Mouse (Mus musculus) cortical plate, adult 2 months (tissue): Measurements from ENCODE around the gene Ttc38. TPM values are rescaled to one million over a fixed set of nuclear protein-coding genes. Genes with fewer than 3 reads are reported as not detected.

ENCODE experiments used
- H3K27ac ChIP-seq: fragments of 200-500 bp; 2 replicates; pipeline ENCODE4 v1.5.1; 2012; ENCODE audit warnings: low read length, control low read depth, inconsistent platforms; ENCODE audit not compliant: insufficient read depth
- H3K4me1 ChIP-seq: fragments of 200-500 bp; 2 replicates; pipeline ENCODE4 v1.6.1; 2011; ENCODE audit warnings: low read length; ENCODE audit not compliant: control insufficient read depth, insufficient read depth
- H3K4me3 ChIP-seq: fragments of 200-500 bp; 2 replicates; pipeline ENCODE4 v1.5.1; 2011; ENCODE audit warnings: mild to moderate bottlenecking, low read length, control low read depth; ENCODE audit not compliant: insufficient read depth
- CTCF ChIP-seq: fragments of 200-500 bp; IDR thresholded peaks from 2 replicates; pipeline ENCODE4 v1.5.1; 2011; ENCODE audit warnings: mild to moderate bottlenecking, control low read depth, low read length; ENCODE audit not compliant: insufficient read depth; ENCODE audit errors: extremely low read depth
- POLR2A ChIP-seq: fragments of 200-500 bp; IDR thresholded peaks from 2 replicates; pipeline ENCODE4 v1.6.1; 2011; ENCODE audit warnings: mild to moderate bottlenecking, low read length, control low read depth; ENCODE audit not compliant: insufficient read depth; ENCODE audit errors: extremely low read depth
- polyA plus RNA-seq: library from polyadenylated mRNA; depleted of rRNA; stranded (reverse); fragments of >200 nt; gene quantifications from 2 replicates; pipeline ENCODE4 v1.2.3, GENCODE M21; 2012; rRNA removed

The Ttc38 gene
- polyA plus RNA-seq: 4.9 and 5.8 TPM in 2 replicates

- Histone ChIP-seq H3K4me1 (peaks cover 3% of the 10 kb centered on the region), H3K27ac (0 out of 2 replicates have a peak within 1 kb of the TSS, but pooled peaks have one; percentile 30), H3K4me3 (peak within 1 kb of the TSS; percentile 68)
- TF ChIP-seq CTCF (no peak), POLR2A (peak; percentile 83)
Measured at GRCm38 (mm10) chr15:85831954-85832590, at the start of gene Ttc38. Gene Ttc38 (plus strand): TSS chr15:85832306.

GRCm38 (mm10) chr15:85783146-85783545 is 49.0 kb upstream of the Ttc38 start:
- TF ChIP-seq POLR2A (no peak), CTCF (no peak)

DNA sequence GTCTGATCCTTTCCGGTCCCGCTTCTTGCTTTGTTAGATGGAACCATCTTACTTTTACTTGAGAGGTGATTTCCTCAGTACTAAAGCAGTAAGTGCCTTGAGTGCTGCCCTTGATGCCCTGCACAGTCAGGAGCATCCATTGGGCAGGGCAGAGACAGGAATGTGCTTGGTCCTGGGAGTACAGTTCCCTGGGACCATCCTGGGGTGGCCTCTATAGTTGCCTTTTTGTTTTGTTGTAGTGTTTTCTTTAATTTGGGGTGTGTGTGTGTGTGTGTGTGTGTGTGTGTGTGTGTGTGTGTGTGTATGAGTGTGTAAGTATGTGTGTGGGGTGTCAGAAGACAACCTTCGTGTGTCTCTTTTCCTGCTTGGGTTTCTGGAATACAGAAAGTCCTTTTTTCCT is 47.8 kb upstream of the Ttc38 start:
- Histone ChIP-seq H3K4me3 (no peak overlapping the region), H3K27ac (no peak overlapping the region), H3K4me1 (no peaks in the 10 kb centered on the region)
- TF ChIP-seq CTCF (no peak), POLR2A (no peak)

More at GRCm38 (mm10) chr15:85783146-85783545, 49.0 kb upstream of the Ttc38 start:
- no peaks in the 10 kb centered on the region for H3K4me1 ChIP-seq
- H3K27ac ChIP-seq: no peak overlapping the region
- H3K4me3 ChIP-seq: no peak overlapping the region

DNA sequence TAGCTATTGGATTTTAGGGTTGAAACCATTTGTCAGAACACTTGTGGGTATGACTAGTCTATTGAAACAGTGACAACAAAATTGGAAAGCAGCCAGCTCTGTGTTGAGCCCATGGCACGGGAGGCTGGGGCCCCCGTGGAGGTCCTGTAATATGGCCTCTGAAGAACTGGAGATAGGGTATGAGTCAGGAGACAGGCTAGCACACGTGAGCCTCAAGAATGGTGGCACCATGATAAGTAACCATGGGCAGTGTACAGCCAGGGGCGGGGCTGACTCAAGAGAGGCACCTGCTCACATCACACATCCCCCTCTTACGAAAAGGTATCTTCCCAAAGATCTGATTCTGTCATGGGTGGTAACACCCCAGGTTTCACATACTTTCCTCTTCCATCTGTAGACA is 45.4 kb upstream of the Ttc38 start:
- Histone ChIP-seq H3K4me1 (no peaks in the 10 kb centered on the region), H3K27ac (no peak overlapping the region), H3K4me3 (no peak overlapping the region)
- TF ChIP-seq CTCF: no peak
- TF ChIP-seq POLR2A: no peak

DNA sequence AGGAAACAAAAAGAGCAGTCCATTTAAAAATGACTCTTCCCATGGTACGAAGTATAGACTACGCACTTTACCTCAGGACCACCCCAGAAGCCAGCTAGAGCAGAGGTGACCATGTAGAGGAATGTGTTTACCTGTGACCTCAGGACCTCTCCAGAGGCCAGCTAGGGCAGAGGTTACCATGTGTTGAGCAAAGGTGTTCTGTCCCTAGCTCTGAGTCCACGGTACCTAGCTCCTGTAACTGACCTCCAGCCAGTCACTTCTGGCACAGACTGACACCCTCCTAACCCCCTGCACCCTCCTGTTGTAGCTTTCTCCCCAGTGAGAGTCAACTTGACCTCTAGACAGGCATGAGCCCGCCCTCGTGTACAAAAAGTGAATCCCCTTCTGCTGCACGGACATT is 44.6 kb upstream of the Ttc38 start:
- Histone ChIP-seq H3K4me3 (no peak overlapping the region), H3K27ac (no peak overlapping the region), H3K4me1 (no peaks in the 10 kb centered on the region)
- TF ChIP-seq CTCF (no peak), POLR2A (no peak)

DNA sequence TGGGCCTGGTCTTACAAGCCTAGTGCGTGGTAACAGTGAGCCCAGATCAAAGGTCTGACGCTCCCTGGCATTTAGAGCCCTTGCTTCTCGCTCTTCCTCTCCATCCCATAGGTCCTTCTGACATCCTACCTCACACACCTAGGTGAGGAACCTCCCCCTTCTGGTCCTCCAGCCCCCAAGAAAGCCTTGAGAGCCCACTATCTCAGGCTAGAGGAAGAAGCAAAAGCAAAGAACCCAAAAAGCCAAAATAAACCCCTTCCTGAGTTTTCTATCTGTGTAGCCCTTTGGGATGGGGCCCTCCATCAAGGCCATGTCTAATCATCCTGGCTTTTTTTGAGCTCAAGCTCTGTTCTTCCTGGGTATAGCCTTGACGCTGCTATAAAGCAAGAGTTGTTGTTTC is 44.1 kb upstream of the Ttc38 start:
- H3K4me1 ChIP-seq: no peaks in the 10 kb centered on the region
- no peak for TF ChIP-seq POLR2A
- TF ChIP-seq CTCF: no peak
- no peak overlapping the region for H3K4me3 ChIP-seq
- no peak overlapping the region for H3K27ac ChIP-seq

DNA sequence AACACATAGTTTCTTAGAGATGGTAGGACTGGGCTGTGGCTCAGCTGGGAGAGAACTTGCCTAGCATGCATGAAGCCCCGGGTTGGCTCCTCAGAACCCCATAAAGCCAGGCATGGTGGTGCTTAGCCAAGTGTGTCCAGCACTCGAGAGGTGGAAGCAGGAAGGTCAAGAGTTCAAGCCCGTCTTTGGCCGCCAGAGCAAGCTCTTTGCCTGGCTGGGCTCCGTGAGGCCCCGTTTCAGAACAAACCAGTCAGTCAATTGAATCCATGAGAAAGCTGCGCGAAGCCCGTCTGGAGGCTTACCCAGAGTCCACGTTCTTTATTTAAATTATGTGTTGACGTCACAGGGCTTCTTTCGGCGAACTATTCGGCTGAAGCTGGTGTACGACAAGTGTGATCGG is 43.5 kb upstream of the Ttc38 start:
- Histone ChIP-seq H3K4me3 (no peak overlapping the region), H3K27ac (no peak overlapping the region), H3K4me1 (no peaks in the 10 kb centered on the region)
- TF ChIP-seq CTCF (no peak), POLR2A (no peak)

DNA sequence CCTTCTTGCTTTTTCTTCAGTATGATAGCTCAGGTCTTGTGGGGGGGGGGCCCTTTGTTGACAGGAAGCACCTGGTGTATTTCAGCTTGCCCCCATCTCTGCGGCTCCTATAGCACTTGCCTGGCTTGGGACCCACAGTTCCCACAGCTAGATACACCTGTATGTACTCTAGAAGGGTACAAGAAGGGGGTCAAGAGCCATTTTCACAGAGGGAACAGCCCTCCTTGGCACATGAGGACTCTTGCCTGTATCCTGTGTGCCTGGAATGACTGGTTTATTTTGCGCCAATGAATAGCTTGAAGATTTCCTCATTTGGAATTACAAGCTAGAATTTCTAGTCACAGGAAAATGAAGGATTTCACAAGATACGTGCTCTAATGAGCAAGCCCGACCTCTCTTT is 40.7 kb upstream of the Ttc38 start:
- H3K4me3 ChIP-seq: no peak overlapping the region
- TF ChIP-seq CTCF (no peak), POLR2A (no peak)
- no peaks in the 10 kb centered on the region for H3K4me1 ChIP-seq
- no peak overlapping the region for H3K27ac ChIP-seq

GRCm38 (mm10) chr15:85792819-85793218 is 39.3 kb upstream of the Ttc38 start:
- Histone ChIP-seq H3K4me1 (no peaks in the 10 kb centered on the region), H3K4me3 (no peak overlapping the region), H3K27ac (no peak overlapping the region)
- TF ChIP-seq CTCF: no peak
- no peak for TF ChIP-seq POLR2A

DNA sequence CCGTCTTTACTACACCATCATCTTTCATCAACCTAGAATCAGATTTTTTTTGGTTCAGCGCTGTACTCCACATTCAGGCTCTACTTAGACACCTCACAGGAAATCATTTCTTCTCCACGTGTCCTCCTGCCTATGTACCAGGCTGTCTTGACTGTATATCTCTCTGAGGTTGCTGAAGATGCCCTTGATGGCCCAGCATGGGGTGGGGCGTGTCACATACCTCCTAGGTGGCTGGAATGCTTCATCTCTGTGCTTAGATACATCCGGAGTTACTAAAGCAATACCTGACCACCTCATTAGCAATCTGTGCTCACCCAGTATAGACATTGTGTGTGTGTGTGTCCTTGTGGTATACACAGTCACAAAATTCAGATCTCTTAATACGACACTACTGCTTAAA is 36.6 kb upstream of the Ttc38 start:
- H3K4me1 ChIP-seq: no peaks in the 10 kb centered on the region
- H3K4me3 ChIP-seq: no peak overlapping the region
- no peak for TF ChIP-seq POLR2A
- no peak for TF ChIP-seq CTCF
- H3K27ac ChIP-seq: no peak overlapping the region

DNA sequence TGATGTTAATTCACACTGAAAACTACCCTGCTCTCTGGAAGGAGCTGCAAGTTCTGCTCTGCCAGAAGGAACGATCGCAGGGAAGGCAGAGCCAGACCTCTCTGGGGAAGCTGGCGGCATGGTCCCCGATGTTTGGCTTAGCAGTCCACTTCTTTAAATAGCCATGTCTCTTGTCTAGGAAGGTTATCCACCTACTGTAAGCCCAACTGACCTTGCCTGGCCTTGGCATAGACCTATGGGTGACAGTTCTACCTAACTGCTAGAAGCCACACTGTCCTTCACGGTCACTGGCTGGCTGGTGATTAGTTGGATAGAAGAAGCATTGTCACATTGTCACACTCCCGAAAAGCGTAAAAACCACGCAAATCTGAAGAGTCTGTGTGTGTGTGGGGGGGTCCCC is 33.4 kb upstream of the Ttc38 start:
- H3K4me3 ChIP-seq: no peak overlapping the region
- H3K27ac ChIP-seq: no peak overlapping the region
- TF ChIP-seq CTCF: no peak
- TF ChIP-seq POLR2A: no peak
- H3K4me1 ChIP-seq: no peaks in the 10 kb centered on the region
